Mouse (Mus musculus) right cerebral cortex, postnatal 14 days (tissue): ENCODE measurements around the gene Kif2a.
A peak's percentile ranks its signal among the peaks of the same experiment; 100 is the strongest.

Experiments
- DNase-seq: peaks from one replicate; pipeline ENCODE4 v3.0.0; 2022

Gene Kif2a

DNA sequence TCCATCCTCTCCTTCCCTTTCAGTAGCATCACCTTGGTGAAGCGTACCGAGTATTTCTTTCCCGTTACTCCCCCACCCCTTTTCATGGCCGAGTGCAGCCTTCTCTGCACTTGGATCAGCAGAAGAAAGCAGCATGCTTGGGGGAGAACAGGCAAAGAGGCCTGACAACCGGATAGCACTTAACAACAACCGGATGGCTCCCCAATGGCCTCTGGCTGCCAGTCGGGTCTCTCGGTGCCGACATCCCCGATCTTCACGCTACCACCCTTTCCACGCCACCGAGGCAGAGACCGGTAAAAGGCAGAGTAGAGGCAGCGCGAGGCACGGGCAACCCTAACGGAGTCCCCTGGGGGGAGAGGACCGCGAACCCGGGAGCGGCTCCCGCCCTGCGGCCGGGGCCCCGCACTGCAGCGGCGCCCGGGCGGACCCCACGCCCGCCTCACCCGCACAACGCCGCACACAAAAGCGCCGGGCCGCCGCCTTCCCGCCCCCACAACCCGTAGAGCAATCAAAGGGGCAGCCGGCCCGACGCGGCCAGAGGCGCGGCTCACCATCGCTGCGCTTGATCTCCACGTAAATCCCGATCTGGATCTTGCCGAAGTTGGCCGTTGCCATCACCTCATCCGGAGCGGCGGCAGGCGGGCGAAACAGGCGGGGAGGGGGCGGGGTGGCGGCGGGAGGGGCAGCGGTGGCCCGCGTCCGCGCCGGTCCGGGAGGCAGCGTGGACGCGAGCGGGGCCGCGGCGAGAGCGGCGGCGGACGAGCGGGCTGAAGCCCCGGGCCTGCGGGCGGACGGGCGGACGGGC is at the start of gene Kif2a:
Gene Kif2a (minus strand): TSS at position 666 of the 805 bp plus-strand sequence.
- DNase-seq = peak; percentile 47

DNA sequence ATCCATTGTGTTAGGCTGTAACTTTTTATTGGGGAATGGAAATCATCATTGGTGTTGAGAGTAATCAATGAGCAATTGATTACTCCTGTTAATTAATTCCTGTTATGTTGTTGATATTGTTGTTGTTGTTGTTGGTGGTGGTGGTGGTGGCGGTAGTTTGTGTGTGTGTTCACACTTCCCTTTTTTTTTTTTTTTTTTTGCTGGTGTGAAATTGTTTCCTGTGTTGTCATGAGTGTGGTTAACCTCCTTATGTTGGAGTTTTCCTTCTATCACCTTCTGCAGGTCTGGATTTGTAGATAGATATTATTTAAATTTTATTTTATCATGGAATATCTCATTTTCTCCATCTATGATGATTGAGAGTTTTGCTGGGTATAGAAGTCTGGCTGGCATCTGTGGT is 47.1 kb upstream of the Kif2a start:
- DNase-seq = no peak

- no peak for DNase-seq
Measured at GRCm38 (mm10) chr13:107065098-107065855, 43.4 kb upstream of the Kif2a start.

GRCm38 (mm10) chr13:107064263-107064662 is 42.3 kb upstream of the Kif2a start:
- DNase-seq = no peak

DNA sequence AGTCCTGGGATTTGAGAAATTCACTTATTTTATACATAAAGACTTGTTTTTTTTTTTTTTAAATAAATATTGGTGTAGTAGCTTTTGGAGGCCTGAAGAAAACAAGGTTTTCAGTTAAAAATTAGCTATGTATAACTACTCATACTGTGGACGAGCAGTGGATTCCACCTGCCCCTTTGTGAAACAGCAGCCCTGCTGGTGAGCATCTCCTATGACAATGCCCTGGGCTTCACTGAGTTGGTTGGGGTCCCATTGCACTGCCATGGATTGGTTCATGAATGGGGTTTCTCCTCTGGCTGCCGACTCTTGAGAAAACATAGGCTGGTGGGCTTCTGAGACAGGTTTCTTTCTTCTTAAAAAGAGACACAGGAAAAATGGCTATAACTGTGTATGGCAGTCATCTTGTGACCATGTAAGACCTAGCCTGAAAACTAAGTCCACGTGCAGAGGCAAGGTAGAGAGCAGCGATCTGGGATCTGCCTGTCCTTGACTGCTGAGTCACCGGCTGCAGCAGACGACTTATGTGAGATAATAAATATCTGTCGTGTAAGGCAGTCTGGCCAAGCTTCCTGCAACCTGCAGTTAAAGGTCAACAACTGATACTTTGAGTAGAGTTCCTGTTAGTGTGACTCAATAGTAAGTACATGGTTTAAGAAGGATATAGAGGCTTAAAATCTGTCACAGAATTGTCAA is 41.3 kb upstream of the Kif2a start:
- no peak for DNase-seq

GRCm38 (mm10) chr13:107060098-107060497 is 38.2 kb upstream of the Kif2a start:
- no peak for DNase-seq

DNA sequence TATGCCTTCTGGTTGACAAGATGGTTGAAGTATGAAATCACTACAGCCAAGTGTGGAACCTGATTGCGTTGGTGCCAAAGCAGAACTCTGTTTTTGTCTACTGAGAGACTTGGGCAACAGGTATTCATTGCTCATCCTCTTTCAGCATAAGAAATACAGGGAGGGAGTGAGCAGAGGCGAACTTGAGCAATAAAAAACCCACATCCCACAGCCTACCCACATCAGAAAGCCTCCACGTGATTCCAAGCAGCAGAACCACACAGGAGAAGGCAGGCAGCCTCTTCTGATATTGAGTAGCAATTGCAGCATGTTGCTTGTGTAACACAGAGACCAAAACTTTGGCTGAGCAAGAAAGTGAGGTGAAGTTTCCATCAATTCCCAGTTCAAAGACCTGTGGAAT is 37.5 kb upstream of the Kif2a start:
- DNase-seq = no peak

GRCm38 (mm10) chr13:107056318-107056717 is 34.4 kb upstream of the Kif2a start:
- DNase-seq = peak; percentile 15

GRCm38 (mm10) chr13:107054496-107054895 is 32.6 kb upstream of the Kif2a start:
- no peak for DNase-seq

- DNase-seq = no peak
Measured at GRCm38 (mm10) chr13:107051342-107051741, 29.4 kb upstream of the Kif2a start.

DNA sequence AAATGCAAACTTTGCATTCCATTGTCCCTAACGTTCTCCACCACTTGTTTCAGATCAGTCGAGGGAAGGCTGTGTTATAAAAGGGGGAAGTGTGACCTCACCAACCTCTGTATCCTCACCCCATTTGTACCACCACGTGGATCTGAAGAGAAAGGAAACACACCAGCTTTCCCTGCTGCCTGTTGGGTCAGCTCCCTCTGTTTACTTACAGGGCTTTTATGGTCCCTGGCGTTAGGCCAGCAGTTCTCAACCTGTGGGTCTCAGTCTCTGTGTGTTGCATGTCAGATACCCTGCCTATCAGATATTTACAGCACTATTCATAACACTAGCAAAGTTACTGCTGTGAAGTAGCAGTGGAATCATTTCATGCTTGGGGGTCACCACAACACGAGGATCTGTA is 22.3 kb upstream of the Kif2a start:
- no peak for DNase-seq

GRCm38 (mm10) chr13:107042551-107042950 is 20.6 kb upstream of the Kif2a start:
- DNase-seq = no peak

DNA sequence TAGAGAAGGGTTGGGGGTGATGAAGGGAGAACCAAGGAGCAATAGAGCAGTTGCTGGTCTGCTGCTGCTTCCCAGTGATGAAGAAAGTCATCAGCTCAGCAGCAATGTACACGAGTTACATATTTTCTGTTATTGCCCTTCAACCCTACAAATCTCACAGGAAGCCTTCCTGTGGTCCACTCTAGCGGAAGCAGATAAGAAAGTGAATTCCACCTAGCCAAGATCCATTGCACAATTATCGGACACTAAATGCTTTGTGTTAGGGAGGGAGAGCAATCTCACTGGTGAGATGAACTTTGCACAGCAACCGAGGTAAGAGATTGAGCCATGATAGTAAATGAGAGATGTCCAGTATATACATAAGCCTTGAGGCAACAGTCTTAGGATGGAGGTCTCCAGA is 17.6 kb upstream of the Kif2a start:
- DNase-seq = no peak

- no peak for DNase-seq
Measured at GRCm38 (mm10) chr13:107038346-107038745, 16.4 kb upstream of the Kif2a start.

GRCm38 (mm10) chr13:107035511-107036113 is 13.7 kb upstream of the Kif2a start:
- DNase-seq = no peak

GRCm38 (mm10) chr13:107035078-107035477 is 13.2 kb upstream of the Kif2a start:
- no peak for DNase-seq

DNA sequence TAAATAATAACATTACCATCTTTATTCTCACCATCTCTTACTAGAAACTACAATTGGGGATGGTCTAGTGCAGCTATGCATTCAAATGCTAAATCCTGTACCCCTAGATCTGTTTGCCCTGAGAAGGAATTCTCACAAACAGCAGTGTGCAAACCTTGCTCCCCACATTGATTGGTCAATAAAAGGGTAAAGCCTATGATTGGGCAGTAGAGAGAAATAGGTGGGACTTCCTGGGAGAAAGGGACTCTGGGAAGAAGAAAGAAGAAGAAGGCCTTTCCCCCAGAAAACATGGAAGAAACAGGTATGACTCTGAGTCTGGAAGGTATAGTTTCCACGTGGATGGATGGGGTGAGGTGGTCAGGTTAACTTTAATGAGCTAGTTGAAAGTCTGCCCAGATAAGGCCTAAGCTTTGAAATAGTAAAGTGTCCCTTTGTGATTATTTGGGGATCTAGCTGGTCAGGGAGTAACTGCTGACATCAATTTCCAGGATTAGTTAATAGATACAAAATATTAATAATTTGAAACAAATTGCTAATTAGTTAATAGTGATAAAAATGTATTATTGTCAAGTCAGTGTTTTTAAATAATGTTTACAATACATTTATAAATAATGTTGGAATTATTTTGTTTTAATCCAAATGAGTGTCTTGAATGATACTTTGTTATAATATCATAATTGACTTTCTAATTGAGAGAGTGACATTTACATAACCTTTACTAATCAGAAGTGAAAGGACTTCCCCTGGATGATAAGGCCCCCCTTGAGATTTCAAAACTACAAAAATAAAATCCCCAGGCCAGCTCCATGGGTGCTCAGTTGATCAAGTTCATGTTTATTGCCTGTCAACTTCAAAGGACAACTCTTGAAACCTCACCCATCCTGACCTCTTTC is 12.3 kb upstream of the Kif2a start:
- DNase-seq = no peak

DNA sequence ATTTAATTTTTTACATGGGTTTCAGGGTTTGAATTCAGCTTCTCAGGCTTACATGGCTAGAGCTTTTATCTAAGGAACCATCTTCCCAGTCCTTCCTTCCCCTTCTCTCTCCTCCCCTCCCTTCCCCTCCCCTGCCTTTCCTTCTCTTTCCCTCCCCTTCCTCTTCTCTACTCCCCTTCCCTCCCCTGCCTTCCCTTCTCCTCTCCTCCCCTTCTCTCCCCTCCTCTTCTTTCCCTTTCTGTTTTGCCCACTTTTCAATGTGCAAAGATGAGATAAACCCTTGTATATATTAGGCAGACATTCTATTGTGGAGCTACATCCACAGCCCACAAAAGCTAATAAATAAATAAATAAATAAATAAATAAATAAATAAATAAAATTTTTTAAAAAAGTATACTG is 9.3 kb upstream of the Kif2a start:
- no peak for DNase-seq

DNA sequence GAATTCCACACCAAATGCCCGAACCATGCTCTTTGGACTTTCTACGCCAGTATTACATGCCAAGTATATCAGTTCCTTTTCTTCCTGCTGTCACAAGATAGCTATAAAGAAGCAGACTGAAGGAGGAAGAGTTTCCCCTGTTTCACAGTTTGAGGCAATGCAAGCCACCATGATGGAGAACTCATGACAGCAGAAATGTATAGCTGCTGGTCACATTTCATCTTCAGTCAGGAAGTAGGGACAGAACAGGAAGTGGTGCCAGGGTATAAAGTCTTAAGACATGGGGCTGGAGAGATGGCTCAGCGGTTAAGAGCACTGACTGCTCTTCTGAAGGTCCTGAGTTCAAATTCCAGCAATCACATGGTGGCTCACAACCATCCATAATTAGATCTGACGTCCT is 5.3 kb upstream of the Kif2a start:
- no peak for DNase-seq

- no peak for DNase-seq
Measured at GRCm38 (mm10) chr13:107025663-107026062, 3.7 kb upstream of the Kif2a start.

- peak; percentile 73 for DNase-seq
Measured at GRCm38 (mm10) chr13:107022266-107023171, 593 bp upstream of the Kif2a start.
